16 mouse cellular contexts compared by ENCODE assay signal in the genomic region with DNA sequence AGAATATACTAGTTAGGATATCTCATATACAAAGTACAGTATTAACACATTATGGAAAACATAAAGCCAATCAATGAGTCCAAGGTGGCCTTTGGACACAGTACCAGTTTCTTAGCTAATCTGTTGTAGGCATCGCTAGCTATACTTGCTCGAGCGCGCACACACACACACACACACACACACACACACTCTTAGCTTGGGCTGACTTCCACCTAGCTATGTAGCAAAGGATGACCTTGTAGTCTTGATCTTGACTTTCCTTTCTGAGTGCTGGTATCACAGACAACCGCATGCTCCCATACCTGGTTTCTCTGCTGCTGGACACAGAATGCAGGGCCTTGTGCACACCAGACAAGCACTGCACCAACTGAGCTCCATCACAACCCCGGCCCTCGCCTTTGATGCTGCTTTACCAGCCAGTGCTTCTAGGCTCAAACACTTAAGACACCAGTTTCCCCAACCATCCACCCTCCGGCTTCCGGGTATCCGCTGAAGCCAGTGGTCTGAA.
"Had no signal": no experiment of that assay in that cellular context is flagged by ENCODE, and none has a peak within 500 bp of the region (broad histone marks: within the 10 kb centered on the region; RNA-seq: fewer than 3 reads in every experiment).

No protein-coding gene starts in this region.

- ATAC-seq: liver, postnatal 0 days; lung, postnatal 0 days; midbrain, embryonic 13.5 days; midbrain, embryonic 15.5 days had no signal

- H3K36me3 ChIP-seq: lung, embryonic 15.5 days; midbrain, embryonic 13.5 days; midbrain, embryonic 15.5 days; neural tube, embryonic 12.5 days; stomach, embryonic 15.5 days had no signal

- H3K4me3 ChIP-seq: lung, embryonic 15.5 days; megakaryocyte, embryonic 14.5 days; midbrain, embryonic 13.5 days; midbrain, embryonic 15.5 days; neural tube, embryonic 12.5 days; stomach, embryonic 15.5 days had no signal

- H3K27me3 ChIP-seq: lung, embryonic 15.5 days; megakaryocyte, embryonic 14.5 days; midbrain, embryonic 13.5 days; midbrain, embryonic 15.5 days; neural tube, embryonic 12.5 days; stomach, embryonic 15.5 days had no signal

- H3K9me3 ChIP-seq: lung, embryonic 15.5 days; megakaryocyte, embryonic 14.5 days; midbrain, embryonic 13.5 days; midbrain, embryonic 15.5 days; neural tube, embryonic 12.5 days; stomach, embryonic 15.5 days had no signal

- DNase-seq: liver, postnatal 0 days; lung, adult 2 months; lung, postnatal 14 days; lung, postnatal 36 days; right cerebral cortex, postnatal 14 days; thymus, postnatal 14 days; thymus, postnatal 36 days had no signal

- H3K4me1 ChIP-seq: lung, embryonic 15.5 days; midbrain, embryonic 13.5 days; midbrain, embryonic 15.5 days; neural tube, embryonic 12.5 days; stomach, embryonic 15.5 days had no signal

- H3K27ac ChIP-seq: lung, embryonic 15.5 days; macrophage; midbrain, embryonic 13.5 days; midbrain, embryonic 15.5 days; neural tube, embryonic 12.5 days; stomach, embryonic 15.5 days; stomach, postnatal 0 days had no signal
